Mouse (Mus musculus) liver, adult 2 months (tissue): ENCODE results near the gene Egln1.

ENCODE experiments used
- CTCF ChIP-seq: fragments of 200-500 bp; IDR thresholded peaks from 2 replicates; pipeline ENCODE4 v1.5.1; 2011; ENCODE audit warnings: low read depth, low read length, control low read depth
- POLR2A ChIP-seq: fragments of 200-500 bp; IDR thresholded peaks from 2 replicates; pipeline ENCODE4 v1.6.1; 2011; ENCODE audit warnings: low read length, control low read depth; ENCODE audit not compliant: insufficient read depth; ENCODE audit errors: extremely low read depth

- TF ChIP-seq CTCF (no peak), POLR2A (no peak)
Measured at GRCm38 (mm10) chr8:124990923-124991667, 42.0 kb upstream of the Egln1 start.
